Mouse (Mus musculus): ENCODE results near the gene Cct3.
"Not testable (repeated sequence)": the region's sequence is repeated elsewhere in the genome, so short reads cannot be mapped to it uniquely, and the experiment has no call there.

The Cct3 gene

GRCm38 (mm10) chr3:88296561-88297318, at the start of gene Cct3, which contains the start of gene Tsacc:
Gene Cct3, plus strand, starts transcription at chr3:88297116.
Gene Tsacc, minus strand, starts transcription at chr3:88296999.
- peak; percentile 93 to 95 for DNase-seq (ENCODE audit: low spot score in 2 of 2)

- no peak for DNase-seq (ENCODE audit: low spot score in 2 of 2)
Observed at GRCm38 (mm10) chr3:88247666-88248065, 49.2 kb upstream of the Cct3 start.

DNA sequence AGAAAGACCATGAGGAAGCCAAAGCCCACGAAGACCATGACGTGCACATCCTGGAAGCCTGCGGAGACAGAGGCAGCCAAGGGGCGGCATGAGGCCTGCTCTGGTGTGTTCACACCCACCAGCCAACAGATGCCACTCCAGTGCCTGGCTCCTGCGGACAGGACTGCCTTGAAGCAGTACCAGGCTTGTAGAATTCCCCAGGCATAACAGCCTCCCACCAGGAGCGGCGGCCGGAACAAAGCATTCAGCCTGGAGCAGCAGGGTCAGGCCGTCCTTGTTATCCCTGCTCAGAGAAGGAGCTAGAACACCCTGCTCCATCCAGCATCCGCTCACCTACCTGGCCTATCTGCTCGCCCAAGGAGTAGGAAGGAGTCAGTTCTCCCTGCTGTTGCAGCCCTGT, 48.5 kb upstream of the Cct3 start:
- no peak for DNase-seq (ENCODE audit: low spot score in 2 of 2)

GRCm38 (mm10) chr3:88252739-88253138, 44.2 kb upstream of the Cct3 start:
- no peak for DNase-seq (ENCODE audit: low spot score in 2 of 2)

DNA sequence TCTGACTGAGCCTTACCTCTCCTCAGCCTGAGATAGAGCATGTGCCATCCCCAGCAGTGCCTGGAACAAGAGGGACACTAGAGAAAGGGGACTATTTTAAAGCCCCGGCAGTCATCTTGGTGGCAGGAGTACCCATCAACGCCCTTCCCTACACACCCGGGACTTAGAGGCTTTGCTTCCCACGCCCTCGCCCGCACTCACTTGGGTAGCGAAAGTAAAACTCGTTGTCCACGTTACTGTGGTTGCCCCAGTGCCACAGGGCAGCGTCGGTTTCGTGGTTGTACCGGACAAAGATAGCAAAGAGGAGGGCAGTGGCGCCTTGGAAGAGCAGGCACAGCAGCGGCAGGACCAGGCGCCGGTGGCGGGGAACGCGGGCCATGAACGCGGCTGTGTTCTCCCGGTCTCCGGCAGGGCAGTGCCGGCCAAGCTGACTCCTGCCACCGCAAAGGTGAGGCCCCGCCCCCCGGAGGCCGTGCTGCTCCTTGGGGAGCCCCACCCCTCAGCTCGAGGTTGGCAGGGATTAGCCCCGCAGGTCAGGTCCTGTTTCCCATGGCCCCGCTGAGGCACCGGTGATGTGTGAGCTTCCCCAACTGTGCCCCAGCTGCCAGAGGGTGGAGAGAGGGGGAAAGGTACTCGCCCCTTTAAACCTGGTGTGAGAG, 42.5 kb upstream of the Cct3 start, which contains the start of gene Rhbg:
Gene Rhbg, minus strand, starts transcription at position 442 of the 659 bp plus-strand sequence.
- DNase-seq (ENCODE audit: low spot score in 2 of 2), result peak; percentile 33 to 67

- DNase-seq (ENCODE audit: low spot score in 2 of 2), result no peak
Observed at GRCm38 (mm10) chr3:88255950-88256349, 41.0 kb upstream of the Cct3 start.

GRCm38 (mm10) chr3:88256382-88256781, 40.5 kb upstream of the Cct3 start:
- DNase-seq (ENCODE audit: low spot score in 2 of 2), result no peak

GRCm38 (mm10) chr3:88262346-88262745, 34.6 kb upstream of the Cct3 start:
- DNase-seq (ENCODE audit: low spot score in 2 of 2), result no peak

- not testable (repeated sequence) for DNase-seq (ENCODE audit: low spot score in 2 of 2)
Observed at GRCm38 (mm10) chr3:88268014-88268413, 28.9 kb upstream of the Cct3 start.

DNA sequence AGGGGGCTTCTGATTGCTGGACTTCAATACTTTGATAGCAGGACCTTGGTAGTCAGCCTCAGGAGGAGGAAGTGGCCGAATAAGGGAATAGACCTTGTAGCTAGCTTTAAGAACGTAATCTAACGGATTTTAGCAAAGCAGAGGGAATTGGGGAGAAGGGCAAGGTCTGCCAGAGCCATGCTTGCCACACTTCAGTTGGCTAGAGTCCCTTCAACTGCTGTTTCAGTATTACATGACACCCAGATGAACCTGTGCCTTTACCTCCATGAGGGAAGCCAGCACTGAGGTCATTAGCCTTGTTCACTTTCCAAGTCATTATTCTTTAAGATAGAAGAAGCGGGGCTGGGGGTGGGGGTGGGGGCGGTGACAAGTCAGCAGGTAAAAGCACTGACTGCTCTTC, 27.9 kb upstream of the Cct3 start:
- DNase-seq (ENCODE audit: low spot score in 2 of 2), result no peak

- not testable (repeated sequence) for DNase-seq (ENCODE audit: low spot score in 2 of 2)
Observed at GRCm38 (mm10) chr3:88271298-88271697, 25.6 kb upstream of the Cct3 start.

- DNase-seq (ENCODE audit: low spot score in 2 of 2), result no peak
Observed at GRCm38 (mm10) chr3:88271859-88272258, 25.1 kb upstream of the Cct3 start.

DNA sequence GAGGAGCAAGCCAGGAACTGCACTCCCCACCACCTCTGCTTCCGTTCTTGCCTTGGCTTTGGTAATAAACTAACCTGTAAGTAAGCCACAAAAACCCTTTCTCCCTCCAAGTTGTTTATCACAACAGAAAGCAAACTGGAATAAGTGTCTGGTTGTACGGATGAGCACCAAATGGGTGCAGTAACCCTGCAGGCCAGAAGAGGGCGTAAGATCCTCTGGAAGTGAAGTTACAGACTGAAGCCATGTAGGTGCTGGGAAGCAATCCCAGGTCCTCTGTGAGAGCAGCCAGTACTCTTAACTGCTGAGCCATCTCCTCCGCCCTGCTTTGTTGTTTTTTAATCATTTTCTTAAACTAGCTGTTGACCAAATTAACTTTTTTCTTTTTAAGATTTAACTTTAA, 22.9 kb upstream of the Cct3 start:
- no peak for DNase-seq (ENCODE audit: low spot score in 2 of 2)

GRCm38 (mm10) chr3:88276121-88276520, 20.8 kb upstream of the Cct3 start:
- no peak for DNase-seq (ENCODE audit: low spot score in 2 of 2)

DNA sequence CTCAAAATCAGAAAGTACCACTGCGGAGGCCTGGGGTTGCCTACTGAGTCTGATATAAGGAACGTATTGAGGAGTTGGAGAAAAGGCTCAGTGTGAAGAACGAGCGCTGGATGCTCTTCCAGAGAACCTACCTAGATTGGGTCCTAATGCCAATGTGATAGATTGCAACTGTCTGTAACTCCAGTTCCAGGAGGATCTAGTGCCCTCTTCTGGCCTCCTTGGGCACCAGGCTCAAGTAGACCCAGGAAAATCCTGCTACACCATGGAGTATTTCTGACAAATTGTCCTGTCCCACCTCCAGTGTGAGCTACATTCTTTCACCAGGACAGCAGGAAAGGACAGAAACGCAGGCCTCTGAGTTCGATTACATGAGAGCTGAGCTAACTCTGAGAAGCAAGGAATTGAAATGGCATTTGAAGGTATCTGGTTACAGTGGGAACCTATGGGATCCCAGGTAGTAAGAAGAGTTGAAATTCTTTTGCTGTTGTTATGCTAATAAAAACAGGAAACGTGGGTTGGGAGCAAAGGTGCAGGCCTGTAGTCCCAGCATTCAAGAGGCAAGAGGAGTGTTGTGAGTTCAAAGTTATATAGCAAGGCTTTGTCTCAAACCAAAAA, 20.3 kb upstream of the Cct3 start:
- no peak for DNase-seq (ENCODE audit: low spot score in 2 of 2)

DNA sequence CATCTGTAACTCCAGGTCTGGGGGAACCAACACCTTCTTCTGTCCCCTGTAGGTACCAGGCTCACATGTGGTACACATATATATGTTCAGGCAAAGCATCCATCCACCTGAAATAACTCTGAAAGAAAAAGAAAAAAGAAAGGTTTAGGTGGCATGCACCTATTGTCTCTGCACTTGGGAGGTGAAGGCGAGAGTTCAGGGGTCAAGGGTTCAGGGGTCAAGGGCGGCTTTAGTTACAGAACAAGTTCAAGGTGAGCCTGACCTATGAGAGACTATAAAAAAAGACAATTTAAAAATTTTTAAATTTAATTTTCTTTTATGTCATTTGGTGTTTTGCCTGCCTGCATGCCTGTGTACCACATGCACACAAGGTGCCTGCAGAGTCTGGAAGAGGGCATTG, 16.9 kb upstream of the Cct3 start:
- no peak for DNase-seq (ENCODE audit: low spot score in 2 of 2)

DNA sequence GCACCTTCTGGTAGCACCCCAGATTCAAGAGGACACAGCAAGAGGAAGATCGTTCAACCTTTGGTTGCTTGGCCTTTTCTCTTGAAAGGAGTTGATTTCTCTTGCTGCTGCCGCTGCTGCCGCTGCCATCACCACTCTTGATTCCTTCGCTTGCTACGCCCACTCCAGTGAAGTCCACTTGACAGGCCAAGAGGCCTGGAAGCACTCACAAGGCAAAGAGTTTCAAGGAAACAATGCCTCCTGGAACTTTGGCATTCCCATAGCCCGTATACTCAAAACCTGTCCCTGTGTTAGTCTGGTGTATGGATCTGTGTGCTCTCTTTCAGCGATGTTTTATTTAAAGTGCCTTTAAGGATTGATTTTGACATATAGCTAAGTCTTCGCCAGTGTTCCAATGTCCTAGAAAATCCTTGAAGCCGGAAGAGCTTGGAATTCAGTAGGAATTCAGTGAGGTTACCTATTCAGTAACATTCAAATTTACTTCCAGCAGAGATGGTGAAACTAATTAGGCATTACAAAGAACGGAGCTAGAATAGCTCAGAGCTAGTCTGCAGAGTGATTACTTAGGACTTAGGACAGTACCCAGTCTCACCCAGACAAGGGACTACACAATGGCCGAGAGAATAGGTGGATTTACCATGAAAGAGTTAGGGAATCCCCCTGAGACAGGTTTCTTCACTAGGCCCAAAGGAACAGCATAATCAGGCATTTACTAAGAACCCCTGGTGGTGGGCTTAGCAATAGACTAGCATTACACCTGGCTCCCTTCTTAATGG, 15.6 kb upstream of the Cct3 start:
- DNase-seq (ENCODE audit: low spot score in 2 of 2), result not testable (repeated sequence)

DNA sequence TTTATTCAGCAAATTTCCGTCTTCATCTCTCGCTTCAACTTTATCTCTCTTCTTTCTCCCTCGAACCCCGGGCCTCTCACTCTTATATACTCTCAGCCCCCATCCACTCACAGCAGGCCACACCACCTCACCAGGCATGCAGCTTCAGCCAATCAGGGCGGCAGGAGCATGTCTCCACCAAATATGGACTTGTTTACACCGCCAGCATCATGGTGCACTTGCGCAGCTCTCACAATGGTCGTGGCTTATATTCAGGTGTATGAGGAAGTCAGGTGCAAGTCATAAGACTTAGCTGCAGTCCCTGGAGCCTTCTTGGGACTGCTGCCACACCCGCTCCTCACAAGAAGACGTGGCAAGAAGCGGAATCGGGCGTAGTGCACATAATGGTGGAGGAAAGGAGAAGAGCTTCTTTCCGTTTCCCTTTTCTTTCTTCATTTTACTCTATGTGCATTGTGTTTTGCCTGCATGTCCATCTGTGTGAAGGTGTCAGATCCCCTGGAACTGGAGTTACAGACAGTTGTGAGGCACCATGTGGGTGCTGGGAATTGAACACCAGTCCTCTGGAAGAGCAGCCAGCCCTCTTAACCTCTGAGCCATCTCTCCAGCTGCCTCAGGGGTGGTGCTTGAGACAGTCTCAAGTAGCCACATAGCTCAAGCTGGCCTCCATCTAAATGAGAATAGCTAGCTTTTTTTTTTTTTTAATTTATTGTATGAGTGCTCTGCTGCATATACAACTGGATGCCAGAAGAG, 11.9 kb upstream of the Cct3 start:
- DNase-seq (ENCODE audit: low spot score in 2 of 2), result not testable (repeated sequence)

DNA sequence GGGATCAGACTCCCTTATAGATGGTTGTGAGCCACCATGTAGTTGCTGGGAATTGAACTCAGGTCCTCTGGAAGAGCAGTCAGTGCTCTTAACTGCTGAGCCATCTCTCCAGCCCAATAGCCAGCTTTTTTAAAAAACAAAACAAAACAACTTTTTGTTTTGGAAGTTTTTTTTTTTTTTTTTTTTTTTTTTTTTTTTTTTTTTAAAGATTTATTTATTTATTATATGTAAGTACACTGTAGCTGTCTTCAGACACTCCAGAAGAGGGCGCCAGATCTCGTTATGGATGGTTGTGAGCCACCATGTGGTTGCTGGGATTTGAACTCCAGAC, 11.4 kb upstream of the Cct3 start:
- not testable (repeated sequence) for DNase-seq (ENCODE audit: low spot score in 2 of 2)

DNA sequence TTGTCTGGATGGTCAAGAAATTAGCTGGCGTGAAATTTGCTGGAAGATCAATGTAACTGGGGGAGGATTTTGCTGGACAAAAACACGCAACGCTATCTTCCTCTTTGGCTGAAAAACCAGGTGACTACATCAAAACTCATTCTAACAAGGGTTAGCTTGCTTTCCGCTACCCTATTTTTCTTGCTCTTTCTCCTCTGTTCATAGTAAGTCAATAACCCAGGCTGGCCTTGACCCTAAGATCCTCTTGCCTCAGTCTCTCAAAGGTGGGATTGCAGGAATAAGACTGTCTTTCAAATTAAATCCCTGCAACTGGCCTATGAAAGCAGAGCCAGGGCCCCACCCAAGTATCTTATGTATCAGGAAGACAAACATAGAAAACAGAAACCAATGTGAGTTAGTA, 9.8 kb upstream of the Cct3 start, which contains the start of gene Gm38392:
Gene Gm38392, minus strand, starts transcription at position 101 of the 400 bp plus-strand sequence.
- DNase-seq (ENCODE audit: low spot score in 2 of 2), result no peak

- not testable (repeated sequence) for DNase-seq (ENCODE audit: low spot score in 2 of 2)
Observed at GRCm38 (mm10) chr3:88288133-88288713, 8.7 kb upstream of the Cct3 start.

Data from urinary bladder, postnatal 4 days (tissue).